Mouse (Mus musculus) hindbrain, embryonic 16.5 days (tissue): ENCODE results near the gene Babam2. TPM values are rescaled to one million over a fixed set of nuclear protein-coding genes. Genes with fewer than 3 reads are reported as not detected.

Experiments used
- ATAC-seq: fragments of 200-750 bp; cut with Nextera tagmentation; 2 replicates; pipeline ENCODE4 v1.8.0; 2017; ENCODE audit warnings: moderate TSS enrichment, moderate library complexity
- H3K27ac ChIP-seq: fragments of 300-500 bp; sonication (generic); 2 replicates; pipeline ENCODE4 v1.5.1; 2014; ENCODE audit warnings: low read depth, mild to moderate bottlenecking, control low read depth, low read length, moderate library complexity
- H3K27me3 ChIP-seq: fragments of 300-500 bp; sonication (generic); replicated peaks from 2 replicates; pipeline ENCODE4 v1.6.1; 2014; ENCODE audit warnings: low read length; ENCODE audit not compliant: control insufficient read depth, insufficient read depth
- H3K36me3 ChIP-seq: fragments of 300-500 bp; sonication (generic); 2 replicates; pipeline ENCODE4 v1.6.1; 2014; ENCODE audit warnings: mild to moderate bottlenecking, low read length, moderate library complexity, mixed read lengths; ENCODE audit not compliant: control insufficient read depth, insufficient read depth
- H3K4me1 ChIP-seq: fragments of 300-500 bp; sonication (generic); 2 replicates; pipeline ENCODE4 v1.6.1; 2014; ENCODE audit warnings: low read depth, low read length; ENCODE audit not compliant: control insufficient read depth, insufficient read depth
- H3K4me2 ChIP-seq: fragments of 300-500 bp; sonication (generic); 2 replicates; pipeline ENCODE4 v1.6.1; 2014; ENCODE audit warnings: mild to moderate bottlenecking, low read length, control low read depth, moderate library complexity
- H3K4me3 ChIP-seq: fragments of 300-500 bp; sonication (generic); 2 replicates; pipeline ENCODE4 v1.5.1; 2014; ENCODE audit warnings: mild to moderate bottlenecking, low read length, control low read depth, moderate library complexity
- H3K9ac ChIP-seq: fragments of 300-500 bp; sonication (generic); 2 replicates; pipeline ENCODE4 v1.6.1; 2014; ENCODE audit warnings: low read depth, mild to moderate bottlenecking, control low read depth, low read length, moderate library complexity
- H3K9me3 ChIP-seq: fragments of 300-500 bp; sonication (generic); 2 replicates; pipeline ENCODE4 v1.6.1; 2014; ENCODE audit warnings: mild to moderate bottlenecking, low read length, moderate library complexity; ENCODE audit not compliant: control insufficient read depth
- WGBS: fragments of 180-500 bp; shearing (Covaris S2); extraction: QIAGEN DNeasy Blood & Tissue Kit; methylation state at CpG from one replicate; pipeline ENCODE4 v1.1.7; 2014; 5-methylcytosine and 5-hydroxymethylcytosine counted together
- polyA plus RNA-seq: library from polyadenylated mRNA; unstranded; fragments of >200 nt; fragmentation: Nextera tagmentation; extraction: Ambion mirVana; gene quantifications from 2 replicates; pipeline ENCODE4 v1.2.1, GENCODE M21; 2015

The Babam2 gene
- polyA plus RNA-seq, 1 experiment from 2014 or later: 49.0 TPM

DNA sequence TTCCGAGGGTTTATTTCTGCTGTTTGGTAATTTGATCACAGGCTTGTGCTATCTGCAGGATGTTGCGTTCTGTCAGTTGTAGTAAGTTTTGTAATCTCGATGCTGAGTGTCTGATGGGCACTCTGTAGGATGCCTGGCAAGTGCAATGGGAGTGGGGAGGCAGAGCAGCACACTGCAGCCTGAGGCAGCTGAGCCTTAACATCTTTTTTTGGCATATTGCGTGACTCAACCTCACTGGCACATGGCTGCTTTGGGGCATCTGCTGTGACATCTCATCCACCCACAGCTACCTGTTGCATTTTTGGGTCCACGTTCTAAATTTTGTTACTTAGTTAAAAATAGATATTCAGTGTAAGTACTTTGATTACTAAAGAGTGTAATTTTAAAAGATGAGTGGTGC, 7.5 kb downstream of the Babam2 start:
- ATAC-seq: no peak
- no peak overlapping the region for H3K4me2 ChIP-seq
- WGBS: 90% methylated on average over 5 of the region's 5 CpGs

DNA sequence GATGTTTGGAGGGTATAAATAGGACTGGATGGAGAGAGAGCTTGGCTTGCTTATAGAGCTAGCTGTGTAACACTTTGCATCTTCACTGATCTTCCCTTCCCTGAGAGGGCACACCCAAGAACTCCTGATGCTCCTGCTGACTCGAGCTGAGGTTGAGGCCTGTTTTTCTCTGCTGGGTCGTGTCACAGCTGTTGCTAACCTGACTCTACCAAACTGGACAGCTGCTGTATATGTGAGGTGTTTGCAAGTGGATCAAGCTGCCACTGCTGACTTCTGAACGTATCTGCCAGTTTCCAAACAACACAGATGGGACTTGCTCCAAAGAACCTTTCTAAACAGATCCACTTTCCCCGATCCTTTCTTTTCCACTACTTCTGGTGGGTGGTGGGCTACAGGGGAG, 9.3 kb downstream of the Babam2 start:
- no peak overlapping the region for H3K4me2 ChIP-seq
- 91% methylated on average over 4 of the region's 4 CpGs for WGBS
- no peak for ATAC-seq
- no peaks in the 10 kb centered on the region for H3K4me1 ChIP-seq
- no peak overlapping the region for H3K27ac ChIP-seq
- H3K9me3 ChIP-seq: no peaks in the 10 kb centered on the region
- no peaks in the 10 kb centered on the region for H3K27me3 ChIP-seq
- H3K4me3 ChIP-seq: no peak overlapping the region
- H3K9ac ChIP-seq: no peak overlapping the region
- no peaks in the 10 kb centered on the region for H3K36me3 ChIP-seq

More for the DNA sequence above, 7.5 kb downstream of the Babam2 start:
- H3K4me3 ChIP-seq: no peak overlapping the region
- no peaks in the 10 kb centered on the region for H3K9me3 ChIP-seq
- no peaks in the 10 kb centered on the region for H3K4me1 ChIP-seq
- H3K27ac ChIP-seq: no peak overlapping the region
- no peaks in the 10 kb centered on the region for H3K27me3 ChIP-seq
- no peaks in the 10 kb centered on the region for H3K36me3 ChIP-seq
- H3K9ac ChIP-seq: no peak overlapping the region

DNA sequence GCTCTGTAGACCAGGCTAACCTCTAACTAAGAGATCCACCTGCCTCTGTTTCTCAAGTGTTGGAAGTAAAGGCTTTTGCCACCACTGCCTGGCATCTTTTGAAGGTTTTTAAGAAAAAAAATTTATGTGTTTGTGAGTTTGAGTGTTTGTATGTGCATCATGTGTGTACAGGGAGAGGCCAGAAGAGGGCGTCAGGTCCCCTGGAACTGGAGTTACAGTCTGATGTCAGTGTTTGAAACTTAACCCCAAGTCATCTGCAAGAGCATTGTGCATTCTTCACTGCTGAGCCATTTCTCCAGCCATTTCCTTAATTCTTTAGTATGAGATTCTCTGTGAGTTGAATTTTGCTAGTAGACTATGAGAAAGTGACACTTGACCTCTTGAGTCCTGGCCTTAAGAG, 11.9 kb downstream of the Babam2 start:
- H3K4me1 ChIP-seq: no peaks in the 10 kb centered on the region
- ATAC-seq: no peak
- no peak overlapping the region for H3K27ac ChIP-seq
- no peak overlapping the region for H3K9ac ChIP-seq
- H3K4me2 ChIP-seq: no peak overlapping the region
- H3K9me3 ChIP-seq: no peaks in the 10 kb centered on the region
- WGBS: 73% methylated on average over 1 of the region's 1 CpGs
- no peaks in the 10 kb centered on the region for H3K36me3 ChIP-seq
- no peaks in the 10 kb centered on the region for H3K27me3 ChIP-seq
- no peak overlapping the region for H3K4me3 ChIP-seq

DNA sequence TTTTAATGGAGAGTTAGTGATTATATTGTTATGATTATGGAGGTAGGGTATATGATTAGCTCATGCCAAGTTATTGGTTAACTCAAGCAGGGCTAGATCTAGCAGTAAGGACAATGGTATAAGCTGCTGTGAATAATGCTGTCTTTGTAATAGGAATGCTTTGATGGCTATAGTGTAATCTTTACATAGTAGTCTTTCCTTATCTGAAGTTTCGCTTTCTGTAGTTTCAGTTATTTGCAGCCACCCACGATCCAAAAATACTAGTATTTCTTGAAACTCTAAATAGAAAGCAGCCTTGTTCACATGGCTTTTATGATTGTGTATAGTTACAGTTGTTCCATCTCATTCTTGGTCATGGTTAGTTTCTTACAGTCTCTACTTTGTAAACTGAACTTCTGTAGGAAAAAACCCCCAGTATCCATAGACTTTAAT, 15.8 kb downstream of the Babam2 start:
- H3K27me3 ChIP-seq: no peaks in the 10 kb centered on the region
- WGBS: 82% methylated on average over 2 of the region's 2 CpGs

DNA sequence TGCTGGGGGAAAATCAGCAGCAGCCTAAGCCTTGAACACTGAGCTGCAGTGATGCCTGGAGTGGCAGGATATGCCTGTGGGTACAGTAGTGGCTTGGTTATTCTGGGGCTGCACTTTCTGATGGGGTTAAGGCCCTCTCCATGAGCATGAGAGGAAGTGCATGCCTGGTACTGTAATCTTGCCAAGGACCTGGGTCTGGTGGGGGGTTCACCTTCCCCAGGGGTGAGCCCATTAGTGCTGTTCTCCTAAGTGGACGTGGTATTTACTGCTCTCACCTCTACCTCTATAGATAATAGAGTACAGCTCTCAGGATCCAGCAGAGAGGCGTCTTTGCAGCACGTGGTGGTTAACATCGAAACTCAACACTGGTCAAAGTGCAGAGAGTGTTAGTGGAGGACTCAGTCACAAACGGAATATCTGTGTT, 16.4 kb downstream of the Babam2 start:
- no peaks in the 10 kb centered on the region for H3K4me1 ChIP-seq
- no peak overlapping the region for H3K4me3 ChIP-seq
- no peak overlapping the region for H3K27ac ChIP-seq
- H3K36me3 ChIP-seq: no peaks in the 10 kb centered on the region
- H3K9me3 ChIP-seq: no peaks in the 10 kb centered on the region
- no peak for ATAC-seq
- H3K9ac ChIP-seq: no peak overlapping the region
- H3K27me3 ChIP-seq: no peaks in the 10 kb centered on the region
- WGBS: 81% methylated on average over 5 of the region's 5 CpGs
- no peak overlapping the region for H3K4me2 ChIP-seq

More for the DNA sequence above, 15.8 kb downstream of the Babam2 start:
- no peak overlapping the region for H3K9ac ChIP-seq
- no peak overlapping the region for H3K4me2 ChIP-seq
- H3K36me3 ChIP-seq: no peaks in the 10 kb centered on the region
- no peak for ATAC-seq
- H3K4me1 ChIP-seq: no peaks in the 10 kb centered on the region
- H3K27ac ChIP-seq: no peak overlapping the region
- no peaks in the 10 kb centered on the region for H3K9me3 ChIP-seq
- no peak overlapping the region for H3K4me3 ChIP-seq

DNA sequence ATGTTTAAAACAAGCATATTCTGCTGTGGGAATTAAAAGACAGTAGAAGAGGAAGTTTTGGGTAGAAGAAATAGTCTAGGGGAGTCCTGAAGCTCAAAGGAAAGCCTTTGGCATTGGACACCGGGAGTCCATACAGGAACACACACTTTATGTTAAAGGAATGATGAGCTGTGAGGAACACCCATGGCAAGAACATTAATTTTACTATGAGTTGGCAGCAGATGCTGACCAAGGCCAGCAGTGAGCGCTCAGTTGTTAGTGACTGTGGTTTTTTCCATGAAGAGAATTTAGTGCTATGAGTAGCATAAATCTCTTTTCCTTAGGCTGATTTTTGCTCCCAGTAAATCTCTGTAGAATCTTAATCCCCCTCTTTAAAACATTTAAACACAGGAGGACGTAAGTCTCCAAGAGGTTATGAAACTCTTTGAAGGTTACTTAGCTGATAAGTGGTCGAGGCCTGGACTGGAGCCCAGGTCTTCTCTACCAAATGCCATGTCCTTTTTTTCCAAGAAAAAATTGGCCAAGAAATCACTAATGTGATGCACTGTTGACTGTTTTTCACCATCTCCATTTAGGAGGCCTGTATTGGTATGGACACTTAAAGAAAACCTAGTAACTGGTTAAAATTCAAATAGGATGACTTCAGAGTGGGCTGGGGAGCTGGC, 18.1 kb downstream of the Babam2 start:
- Histone ChIP-seq H3K4me2 (no peak overlapping the region), H3K4me3 (no peak overlapping the region), H3K27ac (no peak overlapping the region), H3K27me3 (no peaks in the 10 kb centered on the region), H3K9me3 (no peaks in the 10 kb centered on the region), H3K36me3 (no peaks in the 10 kb centered on the region), H3K4me1 (no peaks in the 10 kb centered on the region), H3K9ac (no peak overlapping the region)
- WGBS: 88% methylated on average over 4 of the region's 4 CpGs
- no peak for ATAC-seq

DNA sequence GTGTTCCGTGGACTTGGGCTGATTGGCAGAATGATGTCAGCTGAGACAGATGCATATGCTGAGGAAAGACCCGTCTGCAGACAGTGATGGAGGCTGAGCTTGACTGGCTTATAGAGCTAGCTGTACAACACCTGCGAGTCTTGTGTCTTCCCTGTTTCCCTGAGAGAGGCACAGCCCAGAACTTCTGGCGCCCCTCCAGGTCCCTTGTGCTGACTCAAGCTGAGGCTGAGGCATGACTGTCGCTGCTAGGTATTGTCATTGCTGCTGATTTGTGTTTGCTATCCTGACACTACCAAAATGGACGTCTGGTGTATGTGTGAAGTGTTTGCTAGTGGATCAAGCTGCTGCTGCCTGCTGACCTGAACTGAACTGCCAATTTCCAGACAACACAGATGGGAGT, 27.0 kb downstream of the Babam2 start:
- no peak overlapping the region for H3K27ac ChIP-seq
- no peaks in the 10 kb centered on the region for H3K4me1 ChIP-seq
- H3K4me2 ChIP-seq: no peak overlapping the region
- H3K27me3 ChIP-seq: no peaks in the 10 kb centered on the region
- no peaks in the 10 kb centered on the region for H3K9me3 ChIP-seq
- no peak overlapping the region for H3K4me3 ChIP-seq
- no peak for ATAC-seq
- WGBS: 75% methylated on average over 6 of the region's 6 CpGs
- no peaks in the 10 kb centered on the region for H3K36me3 ChIP-seq
- H3K9ac ChIP-seq: no peak overlapping the region

DNA sequence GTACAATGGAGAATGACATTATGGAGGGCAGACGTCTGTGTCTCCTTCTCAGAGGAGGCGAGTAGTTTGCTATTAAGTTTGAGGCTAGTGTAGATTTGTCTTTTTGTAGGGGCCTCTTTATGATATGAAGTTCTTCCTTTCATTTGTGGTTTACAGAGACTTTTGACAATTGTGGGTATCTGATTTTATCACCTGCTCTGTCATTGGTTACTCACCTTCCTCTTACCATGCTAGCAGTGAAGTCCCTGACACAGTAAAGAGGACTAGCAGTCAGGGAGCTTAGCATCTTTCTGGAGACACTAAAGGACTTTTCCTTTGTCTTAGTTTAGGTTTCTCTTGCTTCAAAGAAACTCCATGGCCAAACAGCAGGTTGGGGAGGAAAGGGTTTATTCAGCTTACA, 28.4 kb downstream of the Babam2 start:
- Histone ChIP-seq H3K36me3 (no peaks in the 10 kb centered on the region), H3K27ac (no peak overlapping the region), H3K27me3 (no peaks in the 10 kb centered on the region), H3K4me3 (no peak overlapping the region), H3K4me2 (no peak overlapping the region), H3K4me1 (no peaks in the 10 kb centered on the region), H3K9ac (no peak overlapping the region), H3K9me3 (no peaks in the 10 kb centered on the region)
- ATAC-seq: no peak
- 90% methylated on average over 2 of the region's 2 CpGs for WGBS

DNA sequence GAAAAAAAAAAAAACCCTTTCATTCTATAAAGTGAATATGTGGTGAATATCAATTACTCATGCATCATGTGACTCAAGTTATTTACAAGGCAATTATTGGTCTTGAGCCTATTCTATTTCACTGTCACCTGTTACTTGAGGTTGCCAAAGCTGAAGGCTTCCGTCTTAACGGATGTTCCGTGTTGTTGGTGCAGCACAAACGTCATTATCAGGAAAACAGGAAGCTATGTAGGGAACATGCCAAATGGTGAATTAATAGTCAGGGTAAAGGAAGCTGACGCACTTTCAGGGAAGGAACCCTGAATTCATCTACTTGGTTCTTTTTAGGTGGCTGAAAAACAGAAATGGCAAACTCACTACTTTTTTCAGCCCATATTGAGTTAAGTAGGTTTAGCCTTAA, 30.0 kb downstream of the Babam2 start:
- no peaks in the 10 kb centered on the region for H3K9me3 ChIP-seq
- H3K27ac ChIP-seq: no peak overlapping the region
- H3K27me3 ChIP-seq: no peaks in the 10 kb centered on the region
- 80% methylated on average over 5 of the region's 5 CpGs for WGBS
- H3K4me1 ChIP-seq: no peaks in the 10 kb centered on the region
- no peak overlapping the region for H3K9ac ChIP-seq
- no peak overlapping the region for H3K4me3 ChIP-seq
- no peaks in the 10 kb centered on the region for H3K36me3 ChIP-seq
- no peak overlapping the region for H3K4me2 ChIP-seq
- no peak for ATAC-seq
